In the genomic region with DNA sequence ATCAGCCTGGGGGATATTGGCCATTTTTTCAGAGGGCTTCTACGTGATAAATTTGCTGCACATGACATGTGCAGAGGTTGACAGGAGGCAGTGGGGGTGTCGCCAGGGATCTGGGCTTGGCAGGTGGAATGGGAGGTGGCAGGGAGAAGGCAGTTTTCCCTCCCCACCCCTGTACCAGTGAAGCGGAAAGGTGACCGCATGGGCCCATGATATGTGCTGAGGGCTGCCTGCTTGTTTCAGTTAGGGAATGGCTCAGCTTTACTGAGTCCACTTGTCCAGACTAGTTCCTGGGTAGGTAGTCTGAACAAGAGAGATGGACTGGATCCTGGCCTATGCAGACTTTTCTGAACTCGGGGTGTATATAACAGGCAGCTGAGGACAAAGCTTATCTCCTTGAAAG, we compare ENCODE assay signal across 11 mouse cellular contexts. TPM values are rescaled to one million over a fixed set of nuclear protein-coding genes. Genes with fewer than 3 reads are reported as not detected.
DNase-seq lines count a peak whose midpoint lies in the region; ATAC-seq and TF ChIP-seq lines count a peak whose summit lies in the region.
"Had no signal": no experiment of that assay in that cellular context is flagged by ENCODE, and none has a peak within 500 bp of the region (broad histone marks: within the 10 kb centered on the region; RNA-seq: fewer than 3 reads in every experiment).

No protein-coding gene starts in this region.

- no peak for TF ChIP-seq POLR2A in embryonic fibroblast, embryonic 13.5 days (IDR thresholded peaks at IDR 0.05; ENCODE audit: low read depth, low read length)

- peaks cover 30% of the 10 kb centered on the region for H3K36me3 ChIP-seq in hindbrain, embryonic 13.5 days
- peaks cover 13% of the 10 kb centered on the region; the same call in 1 of the 2 replicates for H3K36me3 ChIP-seq in hindbrain, embryonic 16.5 days (ENCODE audit: control insufficient read depth, insufficient read depth, low read length)
- no peaks in the 10 kb centered on the region for H3K36me3 ChIP-seq in limb, embryonic 13.5 days
- H3K36me3 ChIP-seq: liver, embryonic 12.5 days; midbrain, embryonic 12.5 days had no signal

- H3K27me3 ChIP-seq in hindbrain, embryonic 13.5 days, result no peaks in the 10 kb centered on the region
- H3K27me3 ChIP-seq in hindbrain, embryonic 16.5 days (replicated peaks; ENCODE audit: control insufficient read depth, insufficient read depth, low read length), result no peaks in the 10 kb centered on the region
- no peaks in the 10 kb centered on the region for H3K27me3 ChIP-seq in limb, embryonic 13.5 days
- H3K27me3 ChIP-seq: liver, embryonic 12.5 days; midbrain, embryonic 12.5 days had no signal

- no peak for ATAC-seq in hindbrain, embryonic 13.5 days (ENCODE audit: low FRiP score)
- no peak for ATAC-seq in hindbrain, embryonic 16.5 days
- ATAC-seq in limb, embryonic 13.5 days (ENCODE audit: low FRiP score, low read depth), result no peak
- ATAC-seq in erythroid progenitor cell, adult 5-6 weeks (replicated peaks; ENCODE audit: low FRiP score, poor library complexity, severe bottlenecking), result no peak
- ATAC-seq: liver, embryonic 12.5 days had no signal

- no peak overlapping the region for H3K4me3 ChIP-seq in hindbrain, embryonic 13.5 days
- no peak overlapping the region for H3K4me3 ChIP-seq in hindbrain, embryonic 16.5 days (ENCODE audit: low read length)
- H3K4me3 ChIP-seq in embryonic fibroblast, embryonic 13.5 days (ENCODE audit: insufficient read depth, low read length), result no peak overlapping the region
- H3K4me3 ChIP-seq in limb, embryonic 13.5 days, result no peak overlapping the region
- H3K4me3 ChIP-seq: liver, embryonic 12.5 days; midbrain, embryonic 12.5 days had no signal

- no peak overlapping the region for H3K4me2 ChIP-seq in hindbrain, embryonic 13.5 days
- H3K4me2 ChIP-seq in hindbrain, embryonic 16.5 days (ENCODE audit: low read length), result no peak overlapping the region
- H3K4me2 ChIP-seq in limb, embryonic 13.5 days (replicated peaks), result no peak overlapping the region
- H3K4me2 ChIP-seq: liver, embryonic 12.5 days; midbrain, embryonic 12.5 days had no signal

- H3K9me3 ChIP-seq in hindbrain, embryonic 13.5 days, result no peaks in the 10 kb centered on the region
- H3K9me3 ChIP-seq in hindbrain, embryonic 16.5 days (ENCODE audit: control insufficient read depth, low read length), result no peaks in the 10 kb centered on the region
- H3K9me3 ChIP-seq in limb, embryonic 13.5 days, result no peaks in the 10 kb centered on the region
- H3K9me3 ChIP-seq: liver, embryonic 12.5 days; midbrain, embryonic 12.5 days had no signal

- H3K9ac ChIP-seq in hindbrain, embryonic 13.5 days, result peak overlapping the region; percentile 40; the same call in 1 of the 2 replicates
- no peak overlapping the region for H3K9ac ChIP-seq in hindbrain, embryonic 16.5 days (ENCODE audit: low read depth, low read length)
- H3K9ac ChIP-seq in limb, embryonic 13.5 days, result no peak overlapping the region
- H3K9ac ChIP-seq: liver, embryonic 12.5 days; midbrain, embryonic 12.5 days had no signal

- no peak for TF ChIP-seq CTCF in embryonic fibroblast, embryonic 13.5 days (IDR thresholded peaks at IDR 0.05; ENCODE audit: borderline replicate concordance, insufficient read depth, low read length)

- DNase-seq in cerebellum, postnatal 25 days, result peak; percentile 47 to 49
- DNase-seq in spleen, postnatal 4 days (ENCODE audit: low spot score in 2 of 2), result no peak
- DNase-seq: adrenal gland, postnatal 14 days; right cerebral cortex, postnatal 4 days had no signal

- peaks cover 38% of the 10 kb centered on the region for H3K4me1 ChIP-seq in hindbrain, embryonic 13.5 days (replicated peaks)
- H3K4me1 ChIP-seq in hindbrain, embryonic 16.5 days (ENCODE audit: control insufficient read depth, insufficient read depth, low read depth, low read length), result peaks cover 26% of the 10 kb centered on the region
- peaks cover 24% of the 10 kb centered on the region for H3K4me1 ChIP-seq in embryonic fibroblast, embryonic 13.5 days (ENCODE audit: control insufficient read depth, insufficient read depth, low read length)
- H3K4me1 ChIP-seq in limb, embryonic 13.5 days, result peaks cover 40% of the 10 kb centered on the region

- peak overlapping the region; percentile 58; the same call in 1 of the 2 replicates for H3K27ac ChIP-seq in hindbrain, embryonic 13.5 days
- no peak overlapping the region for H3K27ac ChIP-seq in hindbrain, embryonic 16.5 days (ENCODE audit: low read depth, low read length)
- 0 out of 2 replicates have a peak overlapping the region, but pooled peaks have one; percentile 11 for H3K27ac ChIP-seq in embryonic fibroblast, embryonic 13.5 days (ENCODE audit: insufficient read depth, low read length)
- H3K27ac ChIP-seq in limb, embryonic 13.5 days, result peak overlapping the region; percentile 75; the same call in 1 of the 2 replicates
- H3K27ac ChIP-seq: liver, embryonic 12.5 days had no signal

- 81% methylated on average over 5 of the region's 5 CpGs for WGBS in hindbrain, embryonic 13.5 days
- WGBS in hindbrain, embryonic 16.5 days, result 83% methylated on average over 5 of the region's 5 CpGs
- WGBS in limb, embryonic 13.5 days, result 81% methylated on average over 5 of the region's 5 CpGs

RNA-seq across cellular contexts. Expression of a gene that starts 19.8 kb away (rescaled TPM):
- polyA plus RNA-seq in hindbrain, embryonic 13.5 days (2015; fragmentation: Nextera tagmentation; extraction: Ambion mirVana), result 19.7 and 21.0 TPM in 2 replicates
- 16.0 and 16.9 TPM in 2 replicates for polyA plus RNA-seq in hindbrain, embryonic 16.5 days (2015; fragmentation: Nextera tagmentation; extraction: Ambion mirVana)
- 5.4 and 6.9 TPM in 2 replicates for polyA plus RNA-seq in embryonic fibroblast, embryonic 13.5 days (2011; ENCODE audit: insufficient read length, low read depth, missing spikeins)
- 4.8 TPM in 2 replicates for polyA plus RNA-seq in limb, embryonic 13.5 days (2015; fragmentation: Nextera tagmentation; extraction: Ambion mirVana)
- total RNA-seq in erythroid progenitor cell, adult 5-6 weeks (2015; ENCODE audit: low replicate concordance), result 4.3 and 6.3 TPM in 2 replicates
- total RNA-seq in erythroid progenitor cell, adult 5-6 weeks (2017; ENCODE audit: low replicate concordance), result 4.5 and 8.2 TPM in 2 replicates

RNA-seq across cellular contexts. Expression of a gene that starts 36.6 kb away (rescaled TPM):
- 94.8 and 101 TPM in 2 replicates for polyA plus RNA-seq in hindbrain, embryonic 13.5 days (2015; fragmentation: Nextera tagmentation; extraction: Ambion mirVana)
- polyA plus RNA-seq in hindbrain, embryonic 16.5 days (2015; fragmentation: Nextera tagmentation; extraction: Ambion mirVana), result 109 and 110 TPM in 2 replicates
- 160 and 204 TPM in 2 replicates for polyA plus RNA-seq in embryonic fibroblast, embryonic 13.5 days (2011; ENCODE audit: insufficient read length, low read depth, missing spikeins)
- 60.9 and 62.5 TPM in 2 replicates for polyA plus RNA-seq in limb, embryonic 13.5 days (2015; fragmentation: Nextera tagmentation; extraction: Ambion mirVana)
- total RNA-seq in erythroid progenitor cell, adult 5-6 weeks (2015; ENCODE audit: low replicate concordance), result 39.8 and 49.4 TPM in 2 replicates
- total RNA-seq in erythroid progenitor cell, adult 5-6 weeks (2017; ENCODE audit: low replicate concordance), result 18.0 and 33.4 TPM in 2 replicates

RNA-seq across cellular contexts. Expression of a gene that starts 38.0 kb away (rescaled TPM):
- 4.6 and 4.8 TPM in 2 replicates for polyA plus RNA-seq in hindbrain, embryonic 13.5 days (2015; fragmentation: Nextera tagmentation; extraction: Ambion mirVana)
- 4.2 and 4.6 TPM in 2 replicates for polyA plus RNA-seq in hindbrain, embryonic 16.5 days (2015; fragmentation: Nextera tagmentation; extraction: Ambion mirVana)
- polyA plus RNA-seq in embryonic fibroblast, embryonic 13.5 days (2011; ENCODE audit: insufficient read length, low read depth, missing spikeins), result 0.25 TPM in 1 of 2 replicates, not detected in the other
- 6.0 and 6.6 TPM in 2 replicates for polyA plus RNA-seq in limb, embryonic 13.5 days (2015; fragmentation: Nextera tagmentation; extraction: Ambion mirVana)
- not detected in 2 replicates for total RNA-seq in erythroid progenitor cell, adult 5-6 weeks (2015; ENCODE audit: low replicate concordance)
- 0.15 TPM in 1 of 2 replicates, not detected in the other for total RNA-seq in erythroid progenitor cell, adult 5-6 weeks (2017; ENCODE audit: low replicate concordance)

RNA-seq across cellular contexts. Expression of a gene that starts 41.4 kb away (rescaled TPM):
- polyA plus RNA-seq in hindbrain, embryonic 13.5 days (2015; fragmentation: Nextera tagmentation; extraction: Ambion mirVana), result 1.4 and 1.5 TPM in 2 replicates
- polyA plus RNA-seq in hindbrain, embryonic 16.5 days (2015; fragmentation: Nextera tagmentation; extraction: Ambion mirVana), result 2.9 and 4.2 TPM in 2 replicates
- 1.7 TPM in 2 replicates for polyA plus RNA-seq in embryonic fibroblast, embryonic 13.5 days (2011; ENCODE audit: insufficient read length, low read depth, missing spikeins)
- 0.34 and 0.66 TPM in 2 replicates for polyA plus RNA-seq in limb, embryonic 13.5 days (2015; fragmentation: Nextera tagmentation; extraction: Ambion mirVana)
- total RNA-seq in erythroid progenitor cell, adult 5-6 weeks (2015; ENCODE audit: low replicate concordance), result not detected in 2 replicates
- 0.26 and 1.3 TPM in 2 replicates for total RNA-seq in erythroid progenitor cell, adult 5-6 weeks (2017; ENCODE audit: low replicate concordance)

Comparison
In these comparisons a context has a peak if more than half of its experiments do, and no peak if none do; other contexts are left out.
1. DNase-seq: peak in cerebellum, postnatal 25 days (2 of 2); none in spleen, postnatal 4 days (0 of 2).